Mouse (Mus musculus) lung, postnatal 0 days (tissue): ENCODE measurements around the gene Schip1. TPM values are rescaled to one million over a fixed set of nuclear protein-coding genes. Genes with fewer than 3 reads are reported as not detected.

Experiments used
- ATAC-seq: fragments of 200-750 bp; cut with Nextera tagmentation; 2 replicates; pipeline ENCODE4 v1.8.0; 2017; ENCODE audit warnings: moderate library complexity
- DNase-seq: peaks from one replicate; pipeline ENCODE4 v3.0.0-alpha.2; 2016; ENCODE audit warnings: low spot score
- H3K27ac ChIP-seq: fragments of 300-500 bp; sonication (generic); 2 replicates; pipeline ENCODE4 v1.5.1; 2014; ENCODE audit warnings: antibody characterized with exemption, mild to moderate bottlenecking, low read length, mixed read lengths
- H3K27me3 ChIP-seq: fragments of 300-500 bp; sonication (generic); replicated peaks from 2 replicates; pipeline ENCODE4 v1.6.1; 2014; ENCODE audit warnings: low read length, mixed read lengths; ENCODE audit not compliant: insufficient read depth
- H3K36me3 ChIP-seq: fragments of 300-500 bp; sonication (generic); 2 replicates; pipeline ENCODE4 v1.6.1; 2014; ENCODE audit warnings: low read length, mixed read lengths; ENCODE audit not compliant: insufficient read depth
- H3K4me1 ChIP-seq: fragments of 300-500 bp; sonication (generic); 2 replicates; pipeline ENCODE4 v1.6.1; 2014; ENCODE audit warnings: antibody characterized with exemption, low read depth, low read length, mixed read lengths; ENCODE audit not compliant: insufficient read depth
- H3K4me2 ChIP-seq: fragments of 300-500 bp; sonication (generic); replicated peaks from 2 replicates; pipeline ENCODE4 v1.6.1; 2014; ENCODE audit warnings: low read depth, mild to moderate bottlenecking, low read length, moderate library complexity, mixed read lengths
- H3K4me3 ChIP-seq: fragments of 300-500 bp; sonication (generic); 2 replicates; pipeline ENCODE4 v1.5.1; 2014; ENCODE audit warnings: low read depth, low read length
- H3K9ac ChIP-seq: fragments of 300-500 bp; sonication (generic); replicated peaks from 2 replicates; pipeline ENCODE4 v1.6.1; 2014; ENCODE audit warnings: low read depth, mild to moderate bottlenecking
- H3K9me3 ChIP-seq: fragments of 300-500 bp; sonication (generic); 2 replicates; pipeline ENCODE4 v1.6.1; 2016; ENCODE audit warnings: low read length, mixed read lengths
- CTCF ChIP-seq: IDR thresholded peaks from 2 replicates; pipeline ENCODE4 v1.5.1; 2016; ENCODE audit warnings: antibody characterized with exemption, mild to moderate bottlenecking
- EP300 ChIP-seq: IDR thresholded peaks from 2 replicates; pipeline ENCODE4 v1.6.1; 2016; ENCODE audit warnings: antibody characterized with exemption, mild to moderate bottlenecking, control low read depth
- WGBS: fragments of 180-500 bp; shearing (Covaris S2); extraction: QIAGEN DNeasy Blood & Tissue Kit; methylation state at CpG from one replicate; pipeline ENCODE4 v1.1.7; 2014; 5-methylcytosine and 5-hydroxymethylcytosine counted together
- polyA plus RNA-seq: library from polyadenylated mRNA; unstranded; fragments of >200 nt; fragmentation: Nextera tagmentation; extraction: Ambion mirVana; gene quantifications from 2 replicates; pipeline ENCODE4 v1.2.1, GENCODE M21; 2015

Gene Schip1
- polyA plus RNA-seq, 1 experiment from 2014 or later = 52.2 TPM

DNA sequence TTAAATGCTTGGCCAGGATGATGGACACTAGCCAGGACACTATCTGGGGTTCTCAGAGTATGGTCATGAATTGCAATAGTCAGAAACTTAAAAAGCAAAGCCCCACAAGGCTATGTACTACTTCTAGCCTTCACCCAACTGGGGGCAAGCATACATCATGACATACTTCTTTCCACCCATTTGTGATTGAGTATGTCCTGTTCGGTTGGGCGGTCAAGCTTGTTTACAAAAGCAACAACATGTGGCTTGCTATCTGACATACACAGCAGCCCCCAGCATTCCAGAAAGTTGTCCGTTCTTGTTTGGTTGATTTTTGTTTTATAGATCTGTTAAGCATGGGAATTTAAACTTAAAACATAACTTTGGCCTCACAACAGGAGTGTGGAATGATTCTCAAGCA, 582.7 kb downstream of the Schip1 start:
- no peak for TF ChIP-seq CTCF
- H3K4me1 ChIP-seq = no peaks in the 10 kb centered on the region
- DNase-seq = no peak
- WGBS = 59% methylated on average over 3 of the region's 3 CpGs
- no peak overlapping the region for H3K4me2 ChIP-seq
- no peak overlapping the region for H3K9ac ChIP-seq
- H3K9me3 ChIP-seq = no peaks in the 10 kb centered on the region
- H3K36me3 ChIP-seq = no peaks in the 10 kb centered on the region
- H3K4me3 ChIP-seq = no peak overlapping the region
- ATAC-seq = no peak
- no peaks in the 10 kb centered on the region for H3K27me3 ChIP-seq
- H3K27ac ChIP-seq = no peak overlapping the region

DNA sequence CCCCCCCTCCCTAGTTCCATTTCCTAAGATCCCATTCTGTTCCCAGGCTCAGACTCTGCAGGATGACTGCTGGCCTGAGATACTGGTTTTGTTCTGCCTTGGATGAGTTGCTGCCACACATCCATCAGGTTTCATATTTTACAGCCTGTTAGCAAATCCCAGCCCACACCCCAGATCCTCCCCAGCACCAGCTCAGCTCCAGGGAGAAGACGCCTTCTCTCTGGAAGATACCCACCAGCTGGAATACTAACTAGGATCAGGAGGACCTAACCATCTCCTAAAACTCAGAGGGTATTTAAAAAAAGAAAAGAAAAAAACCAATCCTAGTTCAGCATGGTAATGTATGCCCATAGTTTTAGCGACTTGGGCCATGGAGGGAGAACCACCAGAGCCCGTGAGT, 585.6 kb downstream of the Schip1 start:
- Histone ChIP-seq H3K27me3 (no peaks in the 10 kb centered on the region), H3K4me2 (no peak overlapping the region), H3K9ac (no peak overlapping the region), H3K36me3 (no peaks in the 10 kb centered on the region), H3K4me1 (no peaks in the 10 kb centered on the region), H3K9me3 (no peaks in the 10 kb centered on the region), H3K27ac (no peak overlapping the region), H3K4me3 (no peak overlapping the region)
- TF ChIP-seq CTCF (no peak), EP300 (no peak)
- 91% methylated on average over 3 of the region's 3 CpGs for WGBS
- DNase-seq (no peak), ATAC-seq (no peak)

DNA sequence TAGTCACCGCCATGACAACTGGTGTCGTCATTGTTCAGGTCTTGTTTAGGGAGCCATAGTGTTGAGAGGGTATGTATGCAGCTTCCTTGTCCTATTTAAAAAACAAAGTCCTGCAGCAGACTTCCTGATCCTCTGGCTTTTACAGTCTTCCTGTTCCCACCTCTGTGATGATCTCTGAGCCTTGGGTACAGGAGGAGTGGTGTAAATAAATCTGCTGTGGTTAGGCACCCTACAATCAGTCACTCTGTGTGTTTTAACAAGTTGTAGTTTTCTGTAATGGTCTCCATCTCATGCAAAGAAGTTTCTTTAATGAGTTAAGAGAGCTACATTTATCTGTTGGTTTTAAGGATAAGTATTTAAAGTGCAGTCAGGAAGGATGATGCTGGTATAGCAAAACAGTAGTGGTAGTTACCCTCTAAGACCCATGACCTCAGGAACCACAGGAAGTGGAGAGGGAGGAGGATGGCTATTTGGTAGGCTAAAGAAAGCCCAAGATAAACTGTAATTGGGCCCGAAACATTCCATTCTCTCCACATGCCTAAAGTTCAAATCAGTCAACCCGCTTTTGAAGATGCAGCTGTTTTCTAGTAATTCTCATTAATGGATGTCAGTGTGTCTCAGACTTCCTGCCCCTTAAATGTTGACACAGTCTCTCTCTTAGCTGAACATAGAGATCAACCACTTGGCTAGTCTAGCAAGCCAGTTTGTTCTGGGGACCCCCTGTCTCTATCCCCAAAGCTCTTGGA, 592.2 kb downstream of the Schip1 start:
- H3K9ac ChIP-seq = no peak overlapping the region
- no peak for TF ChIP-seq EP300
- no peak for TF ChIP-seq CTCF
- no peak overlapping the region for H3K27ac ChIP-seq
- DNase-seq (no peak), ATAC-seq (no peak; the same call in 1 of the 2 replicates)
- no peaks in the 10 kb centered on the region for H3K9me3 ChIP-seq
- no peaks in the 10 kb centered on the region for H3K27me3 ChIP-seq
- H3K4me2 ChIP-seq = no peak overlapping the region
- WGBS = 70% methylated on average over 4 of the region's 4 CpGs
- H3K4me3 ChIP-seq = no peak overlapping the region
- H3K36me3 ChIP-seq = no peaks in the 10 kb centered on the region
- no peaks in the 10 kb centered on the region for H3K4me1 ChIP-seq

DNA sequence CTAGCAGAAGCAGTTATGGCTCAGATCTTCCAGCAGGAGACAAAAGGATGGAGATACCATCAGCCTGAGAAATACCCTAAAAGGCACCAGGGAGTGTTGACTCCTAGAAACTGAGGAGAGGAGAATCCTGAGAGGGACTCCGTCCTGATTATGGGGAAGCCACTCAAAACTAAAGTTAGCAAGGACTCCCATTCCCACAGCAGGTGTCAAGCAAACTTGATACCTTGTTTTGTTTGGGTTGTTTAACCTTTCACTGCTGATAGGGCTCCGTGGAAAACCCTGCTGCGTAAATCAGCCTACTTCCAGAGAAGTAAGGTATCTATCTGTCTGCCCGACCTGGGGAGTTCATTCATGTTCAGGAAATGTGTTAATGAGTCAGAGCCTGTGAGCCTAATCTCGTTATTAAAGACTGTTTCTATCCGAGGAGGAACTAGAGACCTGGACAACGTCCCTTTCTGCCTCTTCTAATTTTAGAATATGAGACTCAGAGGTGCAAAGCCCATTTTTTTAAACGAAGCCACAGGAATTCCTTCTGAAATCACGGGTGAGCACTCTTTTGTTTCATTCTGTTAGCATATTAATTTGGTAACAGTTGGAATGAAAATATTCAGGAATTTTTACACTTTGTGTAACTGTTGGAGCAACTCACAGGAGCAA, 593.1 kb downstream of the Schip1 start:
- WGBS = 22% methylated on average over 9 of the region's 9 CpGs
- Histone ChIP-seq H3K4me1 (no peaks in the 10 kb centered on the region), H3K27ac (no peak overlapping the region), H3K36me3 (no peaks in the 10 kb centered on the region), H3K4me3 (no peak overlapping the region), H3K27me3 (no peaks in the 10 kb centered on the region), H3K9ac (no peak overlapping the region), H3K4me2 (no peak overlapping the region), H3K9me3 (no peaks in the 10 kb centered on the region)
- no peak for ATAC-seq
- DNase-seq = no peak
- TF ChIP-seq CTCF (no peak), EP300 (no peak)

DNA sequence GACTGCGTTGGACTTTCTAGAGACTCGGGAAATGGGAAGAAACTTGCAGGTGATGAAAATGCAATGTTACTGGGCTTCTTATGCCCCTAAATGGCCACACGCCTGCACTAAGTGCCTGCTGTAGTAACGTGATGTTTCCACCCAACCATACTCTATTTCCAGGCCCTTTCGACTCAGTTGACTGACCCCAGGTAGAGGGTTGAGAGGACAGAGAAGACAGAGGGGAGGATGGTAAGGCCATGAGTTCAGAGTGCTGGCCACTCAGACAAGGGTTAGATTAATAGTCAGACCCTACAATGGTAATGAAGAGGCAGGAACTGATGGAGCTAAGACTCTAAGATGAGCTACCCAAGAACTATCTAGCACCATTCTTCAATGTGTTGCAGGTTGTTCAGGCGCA, 595.4 kb downstream of the Schip1 start:
- Histone ChIP-seq H3K27me3 (no peaks in the 10 kb centered on the region), H3K4me3 (no peak overlapping the region), H3K4me1 (no peaks in the 10 kb centered on the region), H3K27ac (no peak overlapping the region), H3K9me3 (no peaks in the 10 kb centered on the region), H3K36me3 (no peaks in the 10 kb centered on the region), H3K4me2 (no peak overlapping the region), H3K9ac (no peak overlapping the region)
- DNase-seq = no peak
- no peak for ATAC-seq
- TF ChIP-seq EP300 = no peak
- no peak for TF ChIP-seq CTCF
- 96% methylated on average over 6 of the region's 6 CpGs for WGBS

DNA sequence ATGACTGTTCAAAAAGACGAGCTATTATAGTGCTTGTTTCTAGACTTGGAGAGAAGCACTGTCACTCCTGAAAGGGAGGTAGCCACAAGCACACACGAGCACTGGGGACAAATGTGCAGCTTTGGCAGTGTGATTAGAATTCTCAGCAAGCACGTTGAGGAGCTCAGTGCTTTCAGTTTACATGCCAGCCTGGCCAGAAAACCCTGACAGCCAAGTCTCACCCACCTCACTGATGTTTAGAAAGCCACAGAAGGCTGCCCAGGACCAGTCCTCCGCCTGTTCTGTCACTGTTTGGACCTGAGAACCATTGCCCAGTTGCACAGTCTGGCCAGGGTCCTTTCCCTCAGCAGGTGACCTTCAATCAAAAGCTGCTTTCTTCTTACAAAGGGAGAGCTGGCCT, 595.9 kb downstream of the Schip1 start:
- H3K9me3 ChIP-seq = no peaks in the 10 kb centered on the region
- no peak overlapping the region for H3K27ac ChIP-seq
- WGBS = 48% methylated on average over 4 of the region's 4 CpGs
- ATAC-seq (no peak), DNase-seq (no peak)
- no peaks in the 10 kb centered on the region for H3K4me1 ChIP-seq
- H3K4me2 ChIP-seq = no peak overlapping the region
- H3K9ac ChIP-seq = no peak overlapping the region
- H3K36me3 ChIP-seq = no peaks in the 10 kb centered on the region
- H3K27me3 ChIP-seq = no peaks in the 10 kb centered on the region
- TF ChIP-seq EP300 (no peak), CTCF (no peak)
- H3K4me3 ChIP-seq = no peak overlapping the region
